Mouse (Mus musculus) small intestine, adult 2 months (tissue): Measurements from ENCODE around the gene Mfsd11.

Experiments
- CTCF ChIP-seq: fragments of 200-500 bp; IDR thresholded peaks from 2 replicates; pipeline ENCODE4 v1.5.1; 2012; ENCODE audit warnings: low read depth, mild to moderate bottlenecking, control low read depth, inconsistent platforms, low read length, moderate library complexity, mixed read lengths; ENCODE audit not compliant: insufficient replicate concordance, insufficient read length; ENCODE audit errors: extremely low read depth
- POLR2A ChIP-seq: fragments of 200-500 bp; IDR thresholded peaks from 2 replicates; pipeline ENCODE4 v1.6.1; 2012; ENCODE audit warnings: low read depth, mild to moderate bottlenecking, control low read depth, inconsistent platforms, low read length, moderate library complexity

DNA sequence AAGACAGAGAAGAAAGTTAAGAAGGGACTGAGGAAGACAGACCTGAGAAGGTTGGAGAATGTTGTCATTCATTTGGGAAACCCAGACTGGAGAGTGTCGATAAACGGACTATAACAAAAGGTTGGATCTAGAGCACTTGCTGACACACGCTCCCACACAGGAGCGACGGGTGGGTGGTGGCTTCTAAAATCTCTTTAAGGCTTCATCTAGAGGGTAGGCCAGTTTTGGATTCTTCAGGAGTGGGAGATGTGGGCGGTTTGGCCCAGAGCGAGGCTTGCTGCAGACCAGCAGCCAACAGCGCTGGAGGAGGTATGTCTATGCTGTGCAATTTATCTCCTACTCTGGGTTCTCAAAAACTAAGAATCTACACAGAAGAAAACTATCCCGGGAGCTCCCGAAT lies 29.6 kb upstream of the Mfsd11 start:
- TF ChIP-seq CTCF (no peak), POLR2A (no peak)
